Mouse (Mus musculus) E14TG2a.4 (cell line): ENCODE data around the gene Zan.

Source experiments
- CTCF ChIP-seq: conservative IDR thresholded peaks from 2 replicates; pipeline ENCODE4 v1.5.1; 2014; ENCODE audit warnings: low read length
- NANOG ChIP-seq: IDR thresholded peaks from 2 replicates; pipeline ENCODE4 v1.6.1; 2014; ENCODE audit warnings: borderline replicate concordance, low read length, mixed read lengths
- POU5F1 ChIP-seq: IDR thresholded peaks from 2 replicates; pipeline ENCODE4 v1.6.1; 2014; ENCODE audit warnings: low read length, borderline replicate concordance

GRCm38 (mm10) chr5:137352011-137352975 is 124.6 kb downstream of the Zan start:
- TF ChIP-seq CTCF, result no peak
- TF ChIP-seq NANOG, result no peak
- TF ChIP-seq POU5F1, result no peak
